Mouse (Mus musculus) cerebellum, adult 11 months (tissue): Measurements from ENCODE around the gene Lgals4.
"Not testable (repeated sequence)": the region's sequence is repeated elsewhere in the genome, so short reads cannot be mapped to it uniquely, and the experiment has no call there.

Source experiments
- DNase-seq: peaks from one replicate; pipeline ENCODE4 v3.0.0; 2022

Lgals4 gene

GRCm38 (mm10) chr7:28867508-28868340 is 34.1 kb downstream of the Lgals4 start:
- DNase-seq: peak; percentile 64

GRCm38 (mm10) chr7:28870901-28871664 is 37.4 kb downstream of the Lgals4 start:
- DNase-seq: no peak

GRCm38 (mm10) chr7:28874565-28874964 is 40.9 kb downstream of the Lgals4 start:
- DNase-seq: no peak

GRCm38 (mm10) chr7:28876099-28876498 is 42.4 kb downstream of the Lgals4 start:
- no peak for DNase-seq

GRCm38 (mm10) chr7:28877155-28877554 is 43.5 kb downstream of the Lgals4 start:
- no peak for DNase-seq

GRCm38 (mm10) chr7:28877856-28878255 is 44.2 kb downstream of the Lgals4 start:
- DNase-seq: no peak

GRCm38 (mm10) chr7:28879606-28880005 is 46.0 kb downstream of the Lgals4 start:
- no peak for DNase-seq

- no peak for DNase-seq
Observed at GRCm38 (mm10) chr7:28880554-28880953, 46.9 kb downstream of the Lgals4 start.

GRCm38 (mm10) chr7:28881199-28881598 is 47.5 kb downstream of the Lgals4 start, which contains the start of gene Capn12:
Gene Capn12 (plus strand): TSS chr7:28881422.
- DNase-seq: no peak

- DNase-seq: no peak
Observed at GRCm38 (mm10) chr7:28883039-28883438, 49.4 kb downstream of the Lgals4 start.

GRCm38 (mm10) chr7:28883704-28884103 is 50.0 kb downstream of the Lgals4 start:
- DNase-seq: not testable (repeated sequence)

- DNase-seq: no peak
Observed at GRCm38 (mm10) chr7:28886486-28886885, 52.8 kb downstream of the Lgals4 start.

- no peak for DNase-seq
Observed at GRCm38 (mm10) chr7:28888701-28889161, 55.1 kb downstream of the Lgals4 start.
